Mouse (Mus musculus): ENCODE measurements around the gene Zdhhc21. TPM values are rescaled to one million over a fixed set of nuclear protein-coding genes. Genes with fewer than 3 reads are reported as not detected.

Zdhhc21 gene
- polyA plus RNA-seq (2017; shearing (Covaris generic)): 19.1 TPM

GRCm38 (mm10) chr4:82859131-82860125 is at the start of gene Zdhhc21:
Zdhhc21 (minus strand) TSS chr4:82859958.

GRCm38 (mm10) chr4:82884636-82885534 is 25.1 kb upstream of the Zdhhc21 start, which contains the start of gene Cer1:
Cer1 (minus strand) TSS chr4:82885148.

Other genes starting within 250 kb of the Zdhhc21 start
- not detected for gene Nfib, start 154.2 kb downstream of the Zdhhc21 start, polyA plus RNA-seq (2017; shearing (Covaris generic))
- not detected for gene Cer1, start 25.2 kb upstream of the Zdhhc21 start, polyA plus RNA-seq (2017; shearing (Covaris generic))
- not detected for gene Frem1, start 192.4 kb upstream of the Zdhhc21 start, polyA plus RNA-seq (2017; shearing (Covaris generic))